Mouse (Mus musculus): ENCODE results near the gene Tfb1m.

Gene Tfb1m

GRCm38 (mm10) chr17:3557331-3558311 lies at the start of gene Tfb1m:
Gene Tfb1m (minus strand): TSS chr17:3557781.
- peak; percentile 93 for DNase-seq (ENCODE audit: low spot score)

- DNase-seq (ENCODE audit: low spot score) = no peak
Measured at GRCm38 (mm10) chr17:3602954-3603672, 45.5 kb upstream of the Tfb1m start.

GRCm38 (mm10) chr17:3598393-3598792 lies 40.8 kb upstream of the Tfb1m start:
- DNase-seq (ENCODE audit: low spot score) = no peak

DNA sequence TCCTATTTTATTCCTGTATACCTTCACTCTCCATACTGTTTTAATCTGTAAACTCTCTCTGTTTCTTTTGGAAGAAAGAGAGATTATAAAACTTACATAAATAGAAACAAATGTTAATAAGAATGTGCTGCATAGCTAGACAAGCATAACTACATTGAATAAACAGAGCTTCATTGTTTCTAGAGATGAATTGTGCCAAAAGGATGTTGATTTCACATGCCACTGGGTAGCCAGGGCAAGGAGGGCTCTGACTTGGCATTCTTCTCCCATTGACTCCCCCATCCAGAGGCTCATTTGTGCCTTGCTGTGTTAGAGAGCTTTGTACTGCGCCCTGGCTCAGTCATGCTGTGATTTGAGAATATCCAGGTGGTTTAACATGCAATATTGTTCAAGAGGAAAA lies 40.3 kb upstream of the Tfb1m start:
- no peak for DNase-seq (ENCODE audit: low spot score)

DNA sequence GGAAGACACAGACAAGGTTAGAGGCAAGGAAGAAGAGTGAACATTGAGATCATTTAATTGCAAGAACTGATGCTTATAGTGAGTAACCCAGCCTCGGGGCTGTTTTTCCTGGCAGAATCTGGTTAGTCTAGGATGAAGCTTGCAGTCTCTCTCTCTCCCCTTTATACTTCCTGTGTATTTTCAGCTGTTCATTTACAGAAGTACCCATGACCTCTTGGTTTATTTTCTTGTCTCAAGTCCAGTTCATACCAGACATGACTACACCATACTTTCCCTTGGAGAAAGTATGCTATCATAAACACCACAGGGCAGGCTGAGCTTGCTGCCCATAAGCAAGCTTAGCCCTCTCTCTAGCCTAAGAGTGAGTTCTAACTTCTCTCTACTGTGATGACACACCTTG lies 39.5 kb upstream of the Tfb1m start:
- DNase-seq (ENCODE audit: low spot score) = no peak

DNA sequence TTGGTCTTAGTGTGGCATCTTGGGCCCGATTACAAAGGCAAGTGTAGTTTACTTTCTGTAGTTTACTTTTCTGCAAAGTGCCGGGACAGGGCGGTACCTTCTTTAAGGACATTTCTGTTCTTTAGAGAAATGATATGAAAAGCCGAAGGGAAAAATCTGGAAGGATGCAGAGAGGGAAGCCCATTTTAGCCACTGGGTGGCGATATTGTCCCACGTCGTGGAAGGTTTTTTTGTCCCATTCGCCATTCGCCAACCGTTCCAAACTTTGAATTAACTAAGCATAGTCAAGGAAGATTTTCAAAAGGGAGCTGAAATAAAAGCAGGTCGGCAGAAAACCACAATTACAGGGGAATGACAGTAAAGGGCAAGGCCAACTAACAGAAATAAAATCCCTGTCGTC lies 13.3 kb upstream of the Tfb1m start:
- DNase-seq (ENCODE audit: low spot score) = peak; percentile 73

DNA sequence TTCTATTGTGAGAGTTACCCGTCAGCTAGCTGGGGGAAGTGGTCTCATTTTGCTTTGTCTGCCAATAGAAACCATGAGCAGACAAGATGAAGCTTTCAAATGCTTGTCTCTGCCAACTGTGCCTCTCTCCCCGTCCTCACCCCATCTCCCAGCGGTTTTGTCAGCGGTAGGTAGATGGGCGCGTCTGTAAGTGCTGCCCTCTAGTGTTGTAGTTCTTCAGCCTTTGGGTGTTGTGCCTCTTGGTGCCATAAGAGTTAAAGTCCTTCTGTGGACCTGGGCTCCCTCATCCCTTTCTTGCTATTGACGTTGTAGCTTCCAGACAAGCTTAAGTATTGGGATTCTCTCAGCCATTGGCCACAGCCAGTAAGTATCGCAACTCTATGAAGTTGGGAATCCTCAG lies 4.8 kb upstream of the Tfb1m start:
- DNase-seq (ENCODE audit: low spot score) = no peak

DNA sequence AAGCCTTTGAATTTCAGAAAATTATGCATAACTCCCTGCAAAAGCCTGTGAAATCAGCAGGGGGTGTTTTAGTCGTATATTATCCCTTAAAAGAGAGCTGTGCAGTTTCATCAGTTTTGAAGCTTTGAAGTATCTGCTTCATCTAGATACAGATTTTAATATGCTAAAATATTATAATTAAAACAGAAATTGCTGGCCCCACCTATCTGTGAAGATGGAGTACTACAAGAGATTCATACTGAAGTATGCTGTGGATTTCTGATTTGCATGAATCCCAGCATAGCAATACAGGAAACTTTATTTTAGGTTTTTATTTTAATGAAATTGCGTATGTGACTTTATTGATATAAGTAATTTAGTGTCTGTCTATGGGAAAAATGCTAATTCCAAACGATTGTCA lies 3.0 kb upstream of the Tfb1m start:
- no peak for DNase-seq (ENCODE audit: low spot score)

GRCm38 (mm10) chr17:3558356-3558870 lies 832 bp upstream of the Tfb1m start:
- DNase-seq (ENCODE audit: low spot score) = no peak

GRCm38 (mm10) chr17:3556251-3556650 lies 1.3 kb downstream of the Tfb1m start:
- DNase-seq (ENCODE audit: low spot score) = no peak

DNA sequence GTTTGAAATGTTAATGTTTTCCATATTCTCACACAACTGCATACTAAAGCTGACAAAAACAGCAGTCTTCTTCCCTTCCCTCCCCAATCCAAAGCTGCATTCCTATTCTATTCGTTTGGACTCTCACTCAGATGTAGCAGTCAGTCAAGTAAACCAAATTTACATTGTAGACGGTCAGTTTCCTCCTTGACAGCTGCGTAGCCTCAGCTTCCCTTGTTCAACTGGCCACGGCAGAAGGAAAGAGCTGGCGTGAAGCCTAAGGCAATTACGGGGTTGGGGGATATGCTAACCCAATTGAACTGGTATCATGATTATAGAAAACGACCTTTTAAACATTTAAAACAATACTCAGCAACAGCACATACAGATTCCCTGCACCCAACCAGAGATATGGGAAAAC lies 9.9 kb downstream of the Tfb1m start:
- DNase-seq (ENCODE audit: low spot score) = no peak

GRCm38 (mm10) chr17:3541033-3541432 lies 16.5 kb downstream of the Tfb1m start:
- no peak for DNase-seq (ENCODE audit: low spot score)

GRCm38 (mm10) chr17:3540304-3540703 lies 17.3 kb downstream of the Tfb1m start:
- DNase-seq (ENCODE audit: low spot score) = no peak

GRCm38 (mm10) chr17:3533425-3533824 lies 24.2 kb downstream of the Tfb1m start:
- DNase-seq (ENCODE audit: low spot score) = no peak

DNA sequence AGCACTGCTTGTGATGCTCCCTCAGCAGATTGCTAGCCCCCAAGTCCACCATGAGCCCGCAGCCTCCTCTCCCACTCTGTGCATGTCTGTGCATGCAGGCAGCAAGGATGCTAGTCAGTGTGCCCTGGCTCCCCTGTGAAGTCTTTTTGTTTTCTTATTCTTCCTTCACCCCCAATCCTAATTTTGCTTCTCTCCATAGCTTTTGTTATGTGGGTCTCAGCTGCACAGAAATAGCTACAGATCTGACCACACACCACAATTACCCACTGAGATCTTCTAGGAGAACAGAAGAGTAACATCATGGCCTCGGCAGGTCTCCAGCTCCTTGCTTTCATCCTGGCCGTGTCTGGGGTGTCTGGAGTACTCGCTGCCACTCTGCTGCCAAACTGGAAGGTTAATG lies 25.3 kb downstream of the Tfb1m start, which contains the start of gene Cldn20:
Cldn20 (plus strand) TSS at position 301 of the 400 bp plus-strand sequence.
- DNase-seq (ENCODE audit: low spot score) = no peak

GRCm38 (mm10) chr17:3531641-3532040 lies 25.9 kb downstream of the Tfb1m start:
- no peak for DNase-seq (ENCODE audit: low spot score)

DNA sequence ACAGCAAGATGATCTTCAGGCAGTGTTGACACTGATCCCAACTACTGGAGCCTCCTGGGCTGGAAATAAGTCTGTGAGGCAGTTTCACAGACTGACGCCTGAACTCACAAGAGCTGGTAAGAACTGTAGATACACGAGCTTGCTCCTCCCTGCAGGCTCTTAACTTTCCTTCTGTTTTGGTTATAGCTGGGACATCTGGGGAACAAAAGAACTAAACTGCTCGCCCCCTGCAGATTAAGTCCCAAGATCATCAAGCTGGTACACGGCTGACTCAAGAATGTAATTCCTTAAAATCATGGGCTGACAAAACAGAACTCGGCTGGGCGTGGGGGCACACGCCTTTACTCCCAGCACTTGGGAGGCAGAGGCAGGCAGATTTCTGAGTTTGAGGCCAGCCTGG lies 27.0 kb downstream of the Tfb1m start:
- DNase-seq (ENCODE audit: low spot score) = no peak

DNA sequence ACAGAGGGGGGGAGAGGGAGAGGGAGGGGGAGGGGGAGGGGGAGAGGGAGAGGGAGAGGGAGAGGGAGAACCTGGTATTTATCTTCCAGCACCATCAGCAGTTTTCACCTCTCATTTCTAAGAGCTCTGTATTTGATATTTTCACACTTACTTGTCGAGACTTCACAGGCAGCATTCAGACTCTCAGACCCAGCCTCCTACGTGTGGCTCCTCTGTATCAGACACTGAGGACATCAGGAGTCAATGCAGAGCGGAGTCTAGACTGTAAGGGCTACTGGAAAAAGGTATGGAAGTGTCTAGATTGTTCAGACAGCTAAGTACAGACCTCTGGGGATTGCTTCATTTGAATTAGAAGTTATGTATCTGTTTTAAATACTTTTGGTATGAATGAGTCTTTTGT lies 28.1 kb downstream of the Tfb1m start:
- DNase-seq (ENCODE audit: low spot score) = no peak

- no peak for DNase-seq (ENCODE audit: low spot score)
Measured at GRCm38 (mm10) chr17:3527841-3528471, 29.6 kb downstream of the Tfb1m start.

DNA sequence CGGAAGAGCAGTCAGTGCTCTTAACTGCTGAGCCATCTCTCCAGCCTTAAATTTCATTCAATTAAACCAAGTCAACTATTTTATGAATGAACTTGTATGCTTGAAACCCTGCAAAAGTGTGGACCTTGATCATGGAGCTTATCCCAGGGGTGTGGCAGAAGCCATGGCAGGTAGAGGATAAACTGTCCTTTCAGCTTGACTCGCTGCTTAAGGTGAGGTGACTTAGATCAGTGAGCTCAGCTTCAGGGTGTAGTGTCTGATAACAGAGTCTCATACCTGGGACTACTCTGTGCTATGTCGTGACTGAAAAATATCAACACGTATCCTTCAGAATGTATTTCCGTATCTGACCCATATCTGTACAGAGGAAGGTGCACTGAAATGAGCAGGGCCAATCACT lies 37.2 kb downstream of the Tfb1m start:
- DNase-seq (ENCODE audit: low spot score) = no peak

DNA sequence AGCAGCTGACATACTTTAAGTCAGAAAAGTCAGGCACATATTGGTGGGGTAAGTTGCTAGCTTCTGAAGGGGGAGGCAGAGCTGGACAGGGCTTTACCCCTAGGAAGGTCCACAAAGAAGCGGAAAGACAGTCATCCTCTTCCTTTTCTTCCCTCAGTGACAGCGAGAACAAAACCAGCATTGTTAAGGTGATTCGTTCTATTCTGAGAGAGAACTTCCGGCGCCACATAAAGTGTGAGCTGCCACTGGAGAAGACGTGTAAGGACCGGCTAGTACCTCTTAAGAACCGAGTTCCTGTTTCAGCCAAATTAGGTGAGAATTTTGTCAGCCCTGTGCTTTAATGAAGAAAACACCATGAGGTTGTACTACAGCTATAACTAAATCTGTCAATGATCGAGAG lies 41.2 kb downstream of the Tfb1m start:
- no peak for DNase-seq (ENCODE audit: low spot score)

DNA sequence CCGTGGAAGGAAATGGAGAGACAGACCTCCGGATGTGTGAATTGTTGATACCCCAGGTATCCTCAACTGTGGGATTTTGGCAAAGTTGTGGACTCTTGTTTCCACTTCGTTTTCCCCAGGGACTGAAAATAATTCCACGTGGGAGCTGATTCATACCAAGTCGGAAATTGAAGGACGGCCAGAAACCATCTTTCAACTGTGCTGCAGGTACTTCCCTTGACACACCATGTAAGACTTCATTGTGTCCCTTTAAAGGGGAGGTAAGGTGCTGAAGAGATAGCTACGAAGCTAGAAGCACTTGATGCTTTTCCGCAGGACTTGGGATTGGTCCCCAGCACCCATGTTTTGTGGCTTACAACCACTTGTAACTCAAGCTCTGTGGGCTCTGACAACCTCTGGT lies 41.7 kb downstream of the Tfb1m start:
- DNase-seq (ENCODE audit: low spot score) = no peak
